Mouse (Mus musculus): Measurements from ENCODE around the gene Nr0b1.

Nr0b1 gene

GRCm38 (mm10) chrX:86191614-86192419 lies at the start of gene Nr0b1:
Nr0b1 (plus strand) TSS chrX:86191764.
- peak; percentile 2 to 4 for DNase-seq

GRCm38 (mm10) chrX:86187250-86187649 lies 4.3 kb upstream of the Nr0b1 start:
- DNase-seq: no peak

- DNase-seq: peak; percentile 19 to 30
These were observed 943 bp downstream of the Nr0b1 start for GRCm38 (mm10) chrX:86192420-86192994.

GRCm38 (mm10) chrX:86193386-86193785 lies 1.8 kb downstream of the Nr0b1 start:
- no peak for DNase-seq

- no peak for DNase-seq
These were observed 45.7 kb downstream of the Nr0b1 start for GRCm38 (mm10) chrX:86237246-86237645.

All from cerebellum, postnatal 10 days (tissue).